Mouse (Mus musculus): ENCODE data around the gene Tcf12.

DNA sequence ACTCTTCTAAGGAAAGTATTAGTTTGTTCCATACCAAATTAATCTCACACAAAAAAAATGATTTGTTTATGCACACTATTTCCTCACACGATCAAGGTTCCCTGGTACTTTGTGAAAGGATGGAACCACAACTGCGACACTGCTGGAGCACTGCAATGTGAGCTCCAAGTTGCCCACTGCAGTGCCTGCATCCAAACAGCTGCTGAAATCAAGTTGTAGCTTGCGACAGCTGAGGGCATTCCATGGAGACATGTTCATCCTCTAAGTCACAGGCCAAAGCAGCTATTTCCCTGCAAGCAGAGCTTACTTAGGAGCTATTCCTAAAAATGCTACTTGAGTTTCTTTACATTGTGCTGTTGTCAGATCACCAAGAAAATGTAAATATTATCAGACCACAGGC lies 120.5 kb downstream of the Tcf12 start:
- TF ChIP-seq CTCF (IDR thresholded peaks at IDR 0.05; ENCODE audit: low read depth) (no peak), EP300 (IDR thresholded peaks at IDR 0.05; ENCODE audit: low read depth) (no peak)
